Mouse (Mus musculus) right cerebral cortex, postnatal 36 days (tissue): ENCODE data around the gene Tacr2.

ENCODE experiments used
- DNase-seq, 2 experiments: peaks; one replicate each; pipeline ENCODE4 v3.0.0; 2022; ENCODE audit warnings: low spot score in 2 of 2, mixed read lengths in 1 of 2

Tacr2 gene

DNA sequence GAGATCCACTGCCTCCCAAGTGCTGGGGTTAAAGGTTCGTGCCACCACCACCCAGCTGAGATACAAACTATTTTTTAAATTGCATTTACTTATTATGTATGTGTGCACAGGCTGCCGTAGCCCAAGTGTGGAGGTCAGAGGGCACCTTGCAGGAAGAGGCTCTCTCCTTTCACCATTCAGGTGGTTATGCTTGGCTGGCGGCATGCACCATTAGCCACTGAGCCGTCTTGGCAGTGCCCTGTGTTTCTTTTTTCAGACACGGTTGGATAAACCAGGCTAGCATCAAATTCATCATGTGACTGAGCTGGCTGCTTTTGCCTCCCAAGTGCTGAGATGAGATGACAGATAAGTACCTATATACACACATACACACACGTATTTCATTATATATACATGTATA lies 13.0 kb upstream of the Tacr2 start:
- DNase-seq = no peak

- DNase-seq = no peak
Observed at GRCm38 (mm10) chr10:62242358-62242757, 9.9 kb upstream of the Tacr2 start.

- DNase-seq = no peak
Observed at GRCm38 (mm10) chr10:62242896-62243295, 9.3 kb upstream of the Tacr2 start.

DNA sequence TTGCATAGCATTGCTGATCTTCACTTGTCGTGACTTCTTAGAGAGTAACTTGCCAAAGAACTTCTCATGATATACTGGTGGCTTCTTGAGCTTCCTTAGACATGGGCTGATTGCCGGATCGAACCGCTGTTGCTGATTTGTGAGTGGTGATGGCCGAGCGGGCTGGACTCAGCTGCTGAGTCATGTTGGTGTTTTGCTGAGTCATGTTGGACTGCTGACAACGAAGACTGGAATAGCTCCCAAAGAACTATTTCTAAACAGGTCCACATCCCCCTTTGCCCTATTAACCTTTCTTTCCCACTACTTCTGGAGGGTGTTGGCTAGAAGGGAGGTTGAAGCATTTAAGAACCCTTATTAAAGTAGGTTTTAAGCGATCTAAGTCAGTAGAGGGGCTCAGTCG lies 8.2 kb upstream of the Tacr2 start:
- no peak for DNase-seq

GRCm38 (mm10) chr10:62247156-62247555 lies 5.1 kb upstream of the Tacr2 start:
- DNase-seq = no peak

DNA sequence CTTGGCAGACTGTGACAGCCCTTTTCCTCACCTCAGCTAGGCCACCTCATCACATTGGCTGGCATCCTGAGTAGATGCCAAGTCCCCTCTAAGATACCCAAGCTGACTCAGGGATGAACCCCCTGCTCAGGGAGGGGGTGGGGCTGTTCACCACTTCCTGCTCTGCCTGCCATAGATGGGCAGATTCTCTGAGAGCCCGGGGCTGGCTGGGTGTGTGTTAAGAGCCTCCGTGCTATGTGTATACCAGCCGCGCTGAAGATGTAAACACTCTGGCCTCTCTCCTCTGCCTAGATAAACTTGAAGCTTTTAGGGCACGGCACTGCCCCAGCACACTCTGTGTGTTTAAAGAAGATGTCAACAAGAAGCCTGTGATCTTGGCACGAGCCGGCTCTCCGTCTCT lies 4.4 kb upstream of the Tacr2 start:
- no peak for DNase-seq

DNA sequence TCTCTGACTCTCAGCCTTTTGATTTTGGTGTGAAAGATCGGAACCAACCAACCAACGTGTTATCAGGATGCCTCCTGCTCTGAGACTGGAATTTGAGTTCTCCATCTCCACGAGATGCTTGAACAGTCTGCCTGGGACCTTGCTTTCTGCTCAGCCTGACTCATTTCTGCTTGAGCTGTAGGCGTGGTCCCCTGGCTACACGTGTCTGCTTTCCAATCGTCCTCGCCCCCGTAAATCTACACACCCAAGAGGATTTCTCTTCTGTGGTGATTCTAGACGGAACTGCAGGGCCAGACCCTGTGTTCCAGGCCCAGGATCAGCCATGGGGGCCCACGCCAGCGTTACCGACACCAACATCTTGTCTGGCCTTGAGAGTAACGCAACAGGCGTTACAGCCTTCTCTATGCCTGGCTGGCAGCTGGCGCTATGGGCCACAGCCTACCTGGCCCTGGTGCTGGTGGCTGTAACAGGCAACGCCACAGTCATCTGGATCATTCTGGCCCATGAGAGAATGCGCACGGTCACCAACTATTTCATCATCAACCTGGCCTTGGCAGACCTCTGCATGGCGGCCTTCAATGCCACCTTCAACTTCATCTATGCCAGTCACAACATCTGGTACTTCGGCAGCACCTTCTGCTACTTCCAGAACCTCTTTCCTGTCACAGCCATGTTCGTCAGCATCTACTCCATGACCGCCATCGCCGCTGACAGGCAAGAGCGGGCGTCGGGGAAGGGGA lies 428 bp downstream of the Tacr2 start:
- no peak for DNase-seq

- DNase-seq = no peak
Observed at GRCm38 (mm10) chr10:62258298-62258697, 6.1 kb downstream of the Tacr2 start.

- peak; percentile 36 for DNase-seq
Observed at GRCm38 (mm10) chr10:62261115-62261886, 9.1 kb downstream of the Tacr2 start.

DNA sequence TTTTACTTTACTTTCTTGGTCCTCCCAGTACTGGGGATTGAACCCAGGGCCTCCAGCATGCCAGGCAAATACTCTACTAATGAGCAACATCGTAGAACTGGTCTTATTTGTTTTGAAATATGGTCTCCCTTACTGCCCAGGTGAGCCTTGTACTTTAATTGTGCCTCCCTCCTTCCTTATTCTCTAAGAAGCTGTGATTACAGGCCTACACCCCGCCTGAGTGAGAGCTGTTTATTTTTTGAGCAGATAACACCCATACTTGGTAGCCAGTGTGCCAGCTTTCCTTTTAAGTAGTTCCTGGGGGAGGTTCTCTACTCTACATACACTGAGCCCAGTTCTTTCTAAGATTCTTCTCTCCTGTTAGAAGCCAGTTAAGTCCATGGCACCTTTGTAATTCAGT lies 12.1 kb downstream of the Tacr2 start:
- no peak for DNase-seq

GRCm38 (mm10) chr10:62269278-62269677 lies 17.0 kb downstream of the Tacr2 start:
- DNase-seq = no peak

- DNase-seq = peak; percentile 68 to 71
Observed at GRCm38 (mm10) chr10:62275235-62275634, 23.0 kb downstream of the Tacr2 start.

- DNase-seq = no peak
Observed at GRCm38 (mm10) chr10:62277499-62278293, 25.5 kb downstream of the Tacr2 start.

DNA sequence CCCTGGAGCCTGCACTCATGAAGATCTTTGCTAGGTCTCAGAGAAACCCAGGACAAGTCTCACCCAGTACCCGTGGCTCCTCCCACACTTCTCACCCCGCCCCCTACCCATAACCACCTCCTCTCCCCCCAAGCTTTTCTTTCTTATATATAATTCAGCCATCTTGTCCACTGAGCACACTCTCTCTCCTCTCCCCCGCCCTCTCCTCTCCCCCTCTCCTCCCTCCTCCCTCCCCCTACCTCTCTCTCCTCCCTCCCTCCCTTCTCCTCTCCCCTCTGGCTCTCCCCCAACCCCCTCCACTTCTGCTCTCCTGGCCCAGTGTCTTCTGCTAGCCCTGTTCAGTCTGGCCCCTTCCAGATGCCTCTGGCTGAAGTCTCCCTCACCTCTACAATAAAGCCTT lies 26.8 kb downstream of the Tacr2 start:
- no peak for DNase-seq

- DNase-seq = no peak
Observed at GRCm38 (mm10) chr10:62279671-62280070, 27.4 kb downstream of the Tacr2 start.

- peak in 1 of 2 experiments; percentile 50 for DNase-seq
Observed at GRCm38 (mm10) chr10:62282782-62283181, 30.5 kb downstream of the Tacr2 start.

- DNase-seq = no peak
Observed at GRCm38 (mm10) chr10:62283206-62283792, 31.1 kb downstream of the Tacr2 start.

GRCm38 (mm10) chr10:62287460-62288124 lies 35.4 kb downstream of the Tacr2 start:
- no peak for DNase-seq

DNA sequence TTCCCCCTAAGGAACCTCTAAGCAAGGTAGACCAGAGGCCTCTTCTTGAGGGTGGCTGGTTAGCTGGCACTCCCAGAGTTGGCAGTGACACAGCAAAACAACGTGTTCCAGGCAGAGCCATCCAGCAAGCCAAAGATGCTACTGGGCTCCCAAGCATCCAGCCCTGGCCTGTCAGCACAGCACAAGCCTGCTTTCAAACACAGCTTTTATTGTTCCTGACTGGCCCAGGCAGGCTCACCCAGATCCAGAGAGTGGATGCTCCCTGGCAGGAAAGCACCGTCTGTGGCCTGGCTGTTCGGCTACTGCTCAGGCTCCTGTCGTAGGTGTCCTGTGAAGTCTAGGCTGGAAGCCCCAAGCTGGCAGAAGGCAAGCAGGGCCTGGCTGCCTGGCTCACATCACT lies 41.9 kb downstream of the Tacr2 start:
- DNase-seq = peak; percentile 40 to 49

GRCm38 (mm10) chr10:62296086-62296872 lies 44.0 kb downstream of the Tacr2 start:
- DNase-seq = no peak
